Mouse (Mus musculus) thymus, postnatal 4 days (tissue): ENCODE data around the gene Fmn2.
A peak's percentile ranks its signal among the peaks of the same experiment; 100 is the strongest.

Experiments used
- DNase-seq: peaks from one replicate; pipeline ENCODE4 v3.0.0; 2021

The Fmn2 gene

GRCm38 (mm10) chr1:174501661-174502030, at the start of gene Fmn2:
Gene Fmn2 (plus strand): TSS chr1:174501825.
- peak; percentile 52 for DNase-seq

- no peak for DNase-seq
These were observed 46.5 kb upstream of the Fmn2 start for GRCm38 (mm10) chr1:174455100-174455499.

- no peak for DNase-seq
These were observed 36.2 kb upstream of the Fmn2 start for GRCm38 (mm10) chr1:174465385-174465784.

GRCm38 (mm10) chr1:174466240-174466639, 35.4 kb upstream of the Fmn2 start:
- DNase-seq: no peak

GRCm38 (mm10) chr1:174469736-174470135, 31.9 kb upstream of the Fmn2 start:
- peak; percentile 14 for DNase-seq

GRCm38 (mm10) chr1:174482567-174482966, 19.1 kb upstream of the Fmn2 start:
- DNase-seq: no peak

- no peak for DNase-seq
These were observed 1.6 kb upstream of the Fmn2 start for GRCm38 (mm10) chr1:174500064-174500463.

- DNase-seq: no peak
These were observed 614 bp upstream of the Fmn2 start for GRCm38 (mm10) chr1:174501011-174501410.

- peak; percentile 41 for DNase-seq
These were observed 613 bp downstream of the Fmn2 start for GRCm38 (mm10) chr1:174502031-174502845.

- peak; percentile 21 for DNase-seq
These were observed 1.5 kb downstream of the Fmn2 start for GRCm38 (mm10) chr1:174502846-174503745.

GRCm38 (mm10) chr1:174508571-174509110, 7.0 kb downstream of the Fmn2 start:
- DNase-seq: no peak

- DNase-seq: no peak
These were observed 11.8 kb downstream of the Fmn2 start for GRCm38 (mm10) chr1:174513419-174513818.

- no peak for DNase-seq
These were observed 20.5 kb downstream of the Fmn2 start for GRCm38 (mm10) chr1:174521976-174522770.

GRCm38 (mm10) chr1:174522809-174523511, 21.3 kb downstream of the Fmn2 start:
- no peak for DNase-seq

- no peak for DNase-seq
These were observed 21.8 kb downstream of the Fmn2 start for GRCm38 (mm10) chr1:174523512-174523828.

GRCm38 (mm10) chr1:174536742-174537453, 35.3 kb downstream of the Fmn2 start:
- no peak for DNase-seq

GRCm38 (mm10) chr1:174537491-174537890, 35.9 kb downstream of the Fmn2 start:
- no peak for DNase-seq

GRCm38 (mm10) chr1:174548291-174548690, 46.7 kb downstream of the Fmn2 start:
- DNase-seq: no peak

- peak; percentile 64 for DNase-seq
These were observed 51.8 kb downstream of the Fmn2 start for GRCm38 (mm10) chr1:174553272-174554007.

- DNase-seq: no peak
These were observed 53.8 kb downstream of the Fmn2 start for GRCm38 (mm10) chr1:174555412-174555811.

GRCm38 (mm10) chr1:174557211-174557610, 55.6 kb downstream of the Fmn2 start:
- no peak for DNase-seq
